Mouse (Mus musculus): ENCODE measurements around the gene Tmem95. TPM values are rescaled to one million over a fixed set of nuclear protein-coding genes. Genes with fewer than 3 reads are reported as not detected.

The Tmem95 gene
- polyA plus RNA-seq (2015; fragmentation: Nextera tagmentation; extraction: Ambion mirVana): not detected in 2 replicates

DNA sequence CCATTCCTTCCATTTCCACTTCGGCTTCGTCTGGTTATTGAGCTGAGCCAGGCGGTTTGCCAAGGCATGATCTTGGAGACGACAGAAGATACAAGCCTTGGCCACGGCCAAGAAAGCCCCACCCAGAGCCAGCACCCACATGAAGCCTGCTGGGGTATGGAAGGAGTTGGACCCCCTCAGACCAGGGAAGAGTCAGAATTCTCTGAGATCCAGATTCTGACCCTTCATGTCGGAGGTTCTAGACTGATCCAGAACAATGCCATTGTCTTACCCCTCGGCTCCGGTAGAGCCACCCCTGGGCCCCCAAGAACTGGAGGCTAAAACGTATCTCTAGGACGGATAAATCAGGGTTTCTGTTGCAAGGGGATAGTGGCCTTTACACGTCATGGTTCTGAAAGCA lies at the start of gene Tmem95:
Gene Tmem95 (minus strand): TSS at position 141 of the 400 bp plus-strand sequence.
- Histone ChIP-seq H3K9me3 (ENCODE audit: control insufficient read depth) (no peaks in the 10 kb centered on the region), H3K4me1 (replicated peaks; ENCODE audit: control insufficient read depth, insufficient read depth, low read length) (peaks cover 5% of the 10 kb centered on the region; the same call in 1 of the 2 replicates), H3K36me3 (ENCODE audit: control insufficient read depth, insufficient read depth) (no peaks in the 10 kb centered on the region), H3K27ac (ENCODE audit: low read depth, low read length) (no peak within 1 kb of the TSS; the same call in 1 of the 2 replicates), H3K9ac (ENCODE audit: low read depth, low read length) (no peak within 1 kb of the TSS; the same call in 1 of the 2 replicates), H3K4me3 (ENCODE audit: low read depth, low read length) (no peak within 1 kb of the TSS), H3K27me3 (replicated peaks; ENCODE audit: control insufficient read depth, insufficient read depth, low read length) (no peaks in the 10 kb centered on the region), H3K4me2 (replicated peaks; ENCODE audit: low read depth) (peak within 1 kb of the TSS; percentile 87)
- 91% methylated on average over 11 of the region's 11 CpGs for WGBS
- no peak for ATAC-seq
- no peak for TF ChIP-seq CTCF (IDR thresholded peaks at IDR 0.05; ENCODE audit: low read depth)

DNA sequence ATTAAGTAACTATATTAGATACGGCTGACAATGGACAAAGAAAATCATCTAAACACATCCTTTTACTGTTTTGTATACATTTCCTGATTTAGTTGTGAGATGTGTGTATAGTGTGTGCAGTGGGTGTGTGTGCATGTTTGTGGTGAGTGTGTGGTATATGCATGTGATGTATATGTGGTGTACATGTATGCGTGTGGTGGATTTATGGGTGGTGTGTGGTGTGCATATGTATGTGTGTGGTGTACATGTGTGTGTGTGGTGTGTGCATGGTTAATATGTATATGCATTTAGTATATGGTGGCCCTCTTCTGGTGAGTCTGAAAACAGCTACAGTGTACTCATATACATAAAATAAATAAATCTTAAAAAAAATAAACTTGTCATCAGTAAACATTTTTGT lies 49.7 kb upstream of the Tmem95 start:
- Histone ChIP-seq H3K4me3 (ENCODE audit: low read depth, low read length) (no peak overlapping the region), H3K4me1 (replicated peaks; ENCODE audit: control insufficient read depth, insufficient read depth, low read length) (no peaks in the 10 kb centered on the region), H3K4me2 (replicated peaks; ENCODE audit: low read depth) (no peak overlapping the region), H3K27me3 (replicated peaks; ENCODE audit: control insufficient read depth, insufficient read depth, low read length) (no peaks in the 10 kb centered on the region), H3K9ac (ENCODE audit: low read depth, low read length) (no peak overlapping the region), H3K27ac (ENCODE audit: low read depth, low read length) (no peak overlapping the region), H3K9me3 (ENCODE audit: control insufficient read depth) (no peaks in the 10 kb centered on the region), H3K36me3 (ENCODE audit: control insufficient read depth, insufficient read depth) (no peaks in the 10 kb centered on the region)
- 94% methylated on average over 2 of the region's 2 CpGs for WGBS
- ATAC-seq: no peak
- no peak for TF ChIP-seq CTCF (IDR thresholded peaks at IDR 0.05; ENCODE audit: low read depth)

DNA sequence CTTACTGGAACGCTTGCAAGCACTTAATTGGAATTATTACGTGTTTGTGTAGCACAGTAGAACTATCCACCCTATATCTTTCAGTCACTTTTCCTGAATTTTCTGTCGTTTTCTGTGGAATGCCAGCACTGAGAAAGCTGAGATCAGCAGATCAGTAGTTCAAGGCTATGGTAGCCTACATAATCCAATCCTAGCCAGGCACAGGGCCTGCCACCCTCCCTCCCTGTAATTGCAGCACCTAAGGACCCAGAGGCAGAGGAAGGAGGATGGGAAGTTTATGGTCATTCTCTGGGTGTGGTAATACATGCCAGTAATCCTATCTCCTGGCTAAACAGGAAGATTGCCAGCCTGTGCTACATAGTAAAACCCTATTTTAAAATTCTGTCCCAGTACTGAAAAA lies 45.0 kb upstream of the Tmem95 start:
- Histone ChIP-seq H3K27me3 (replicated peaks; ENCODE audit: control insufficient read depth, insufficient read depth, low read length) (no peaks in the 10 kb centered on the region), H3K4me1 (replicated peaks; ENCODE audit: control insufficient read depth, insufficient read depth, low read length) (0 out of 2 replicates have a peak, but pooled peaks cover 5% of the 10 kb centered on the region), H3K27ac (ENCODE audit: low read depth, low read length) (no peak overlapping the region), H3K9me3 (ENCODE audit: control insufficient read depth) (no peaks in the 10 kb centered on the region), H3K36me3 (ENCODE audit: control insufficient read depth, insufficient read depth) (peaks cover 13% of the 10 kb centered on the region), H3K9ac (ENCODE audit: low read depth, low read length) (no peak overlapping the region), H3K4me3 (ENCODE audit: low read depth, low read length) (no peak overlapping the region), H3K4me2 (replicated peaks; ENCODE audit: low read depth) (no peak overlapping the region)
- TF ChIP-seq CTCF (IDR thresholded peaks at IDR 0.05; ENCODE audit: low read depth): no peak
- ATAC-seq: no peak
- WGBS: 48% methylated on average over 3 of the region's 3 CpGs

DNA sequence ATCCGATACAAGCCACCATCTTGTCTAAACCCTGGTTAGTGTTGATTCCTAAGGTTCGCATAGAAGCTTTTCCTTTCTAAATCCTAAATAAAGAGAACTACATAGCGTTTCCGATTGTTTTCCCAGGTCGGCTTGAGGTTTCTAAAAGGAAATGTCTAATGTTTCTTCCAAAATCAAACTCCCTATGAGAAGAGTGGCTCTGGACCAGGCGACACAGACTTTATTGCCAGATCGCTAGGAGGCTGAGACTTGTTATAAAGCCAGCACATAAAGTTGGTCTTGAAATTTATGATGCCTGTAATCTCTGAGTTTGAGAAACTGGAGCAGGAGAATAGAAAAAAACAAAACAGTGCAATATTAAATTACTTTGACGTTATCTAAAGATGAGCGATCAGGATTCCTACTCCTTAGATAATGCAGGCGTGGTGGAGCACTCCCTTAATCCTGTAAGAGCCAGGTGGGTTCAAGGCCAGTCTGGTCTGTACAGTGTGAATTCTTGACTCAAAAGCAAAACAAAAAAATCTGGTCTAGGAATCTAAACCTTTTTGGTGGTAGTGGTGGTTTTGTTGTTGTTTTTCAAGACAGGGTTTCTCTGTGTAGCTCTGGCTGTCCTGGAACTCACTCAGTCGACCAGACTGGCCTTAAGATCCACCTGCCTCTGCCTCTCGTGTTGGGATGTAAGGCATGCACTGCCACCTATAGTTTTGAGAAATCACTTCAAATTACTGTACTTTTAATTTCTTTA lies 44.4 kb upstream of the Tmem95 start:
- H3K27me3 ChIP-seq (replicated peaks; ENCODE audit: control insufficient read depth, insufficient read depth, low read length): no peaks in the 10 kb centered on the region
- H3K9ac ChIP-seq (ENCODE audit: low read depth, low read length): peak overlapping the region; percentile 51
- peak overlapping the region; percentile 94 for H3K27ac ChIP-seq (ENCODE audit: low read depth, low read length)
- no peaks in the 10 kb centered on the region for H3K9me3 ChIP-seq (ENCODE audit: control insufficient read depth)
- no peak for ATAC-seq
- H3K4me2 ChIP-seq (replicated peaks; ENCODE audit: low read depth): peak overlapping the region; percentile 70
- peaks cover 19% of the 10 kb centered on the region for H3K36me3 ChIP-seq (ENCODE audit: control insufficient read depth, insufficient read depth)
- peak overlapping the region; percentile 44 for H3K4me3 ChIP-seq (ENCODE audit: low read depth, low read length)
- peak; percentile 35; the same call in 1 of the 2 replicates for TF ChIP-seq CTCF (IDR thresholded peaks at IDR 0.05; ENCODE audit: low read depth)
- 0 out of 2 replicates have a peak, but pooled peaks cover 5% of the 10 kb centered on the region for H3K4me1 ChIP-seq (replicated peaks; ENCODE audit: control insufficient read depth, insufficient read depth, low read length)
- WGBS: 1% methylated on average over 12 of the region's 12 CpGs

DNA sequence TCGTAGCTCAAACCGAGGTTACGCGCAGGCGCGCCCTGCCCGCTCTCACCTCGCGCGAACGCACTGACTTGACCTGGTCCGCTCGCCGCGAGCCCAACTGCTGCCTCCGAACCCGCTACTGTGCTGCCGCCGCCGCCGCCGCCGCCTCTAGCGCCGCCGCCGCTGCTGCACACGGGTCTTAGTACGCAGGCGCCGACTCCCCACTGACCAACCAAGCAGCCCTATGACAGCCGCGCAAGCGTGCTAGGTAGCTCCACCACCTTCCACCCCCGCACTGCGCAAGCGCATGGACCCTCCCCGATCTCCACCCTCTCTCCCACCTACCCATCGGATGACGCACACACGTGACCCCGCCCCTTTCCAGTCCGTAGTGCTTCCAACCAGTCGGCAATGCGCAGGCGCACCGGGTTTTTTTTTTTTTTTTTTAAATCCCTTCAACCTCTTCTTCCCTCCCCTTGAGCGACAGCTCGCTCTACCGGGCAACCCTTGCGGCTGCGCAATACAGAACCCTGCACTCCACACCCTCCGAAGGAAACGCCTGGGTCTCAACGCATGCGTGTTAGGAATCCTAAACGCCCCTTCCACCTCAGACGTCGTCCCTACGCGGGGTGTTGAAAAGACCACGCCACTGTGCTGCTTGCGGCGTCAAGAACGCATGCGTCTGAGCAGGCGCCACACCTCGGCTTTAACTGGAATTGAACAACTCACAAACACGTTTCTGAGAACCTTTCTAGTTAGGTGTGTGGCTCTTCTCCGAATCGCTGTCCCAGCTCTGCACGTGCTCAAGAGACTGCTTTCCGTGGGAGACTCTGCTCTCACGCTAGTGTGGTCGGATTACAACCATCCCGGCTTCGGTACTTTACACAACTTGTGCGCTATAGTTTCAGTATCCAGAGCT lies 43.5 kb upstream of the Tmem95 start, which contains the start of gene Eif5a:
Gene Eif5a (minus strand): TSS at position 845 of the 898 bp plus-strand sequence.
- H3K27me3 ChIP-seq (replicated peaks; ENCODE audit: control insufficient read depth, insufficient read depth, low read length): no peaks in the 10 kb centered on the region
- under 1% methylated on average over 73 of the region's 78 CpGs for WGBS
- H3K4me1 ChIP-seq (replicated peaks; ENCODE audit: control insufficient read depth, insufficient read depth, low read length): 0 out of 2 replicates have a peak, but pooled peaks cover 5% of the 10 kb centered on the region
- peak; percentile 95 for ATAC-seq
- peak within 1 kb of the TSS; percentile 94 for H3K4me2 ChIP-seq (replicated peaks; ENCODE audit: low read depth)
- no peaks in the 10 kb centered on the region for H3K9me3 ChIP-seq (ENCODE audit: control insufficient read depth)
- peak within 1 kb of the TSS; percentile 87 for H3K9ac ChIP-seq (ENCODE audit: low read depth, low read length)
- H3K4me3 ChIP-seq (ENCODE audit: low read depth, low read length): peak within 1 kb of the TSS; percentile 70
- peak; percentile 82 for TF ChIP-seq CTCF (IDR thresholded peaks at IDR 0.05; ENCODE audit: low read depth)
- H3K27ac ChIP-seq (ENCODE audit: low read depth, low read length): peak within 1 kb of the TSS; percentile 98
- peaks cover 27% of the 10 kb centered on the region for H3K36me3 ChIP-seq (ENCODE audit: control insufficient read depth, insufficient read depth)

Data from intestine, postnatal 0 days (tissue).